Comparison of ENCODE assay signal across 8 mouse cellular contexts in genomic region chr9:101074332-101075021, GRCm38 (mm10). TPM values are rescaled to one million over a fixed set of nuclear protein-coding genes. Genes with fewer than 3 reads are reported as not detected.
DNase-seq lines count a peak whose midpoint lies in the region; ATAC-seq and TF ChIP-seq lines count a peak whose summit lies in the region.

No protein-coding gene starts in this region.

- peak; percentile 56 for ATAC-seq in activated CD4-positive, CD25-positive, alpha-beta regulatory T cell, adult 4 months
- peak; percentile 55 for ATAC-seq in inflammation-experienced regulatory T-cells, adult 6 months

- TF ChIP-seq POLR2A in cortical plate, adult 2 months (IDR thresholded peaks at IDR 0.05; ENCODE audit: extremely low read depth, insufficient read depth, low read length) = no peak

- H3K4me3 ChIP-seq in cortical plate, adult 2 months (ENCODE audit: insufficient read depth, low read length) = peak overlapping the region; percentile 94

- peak overlapping the region; percentile 100 for H3K27ac ChIP-seq in cortical plate, adult 2 months (ENCODE audit: insufficient read depth, low read length)

- H3K4me1 ChIP-seq in cortical plate, adult 2 months (ENCODE audit: control insufficient read depth, insufficient read depth, low read length) = peaks cover 5% of the 10 kb centered on the region; the same call in 1 of the 2 replicates

- peak; percentile 82 for DNase-seq in gastrocnemius, postnatal 10 days
- DNase-seq in left cerebral cortex, postnatal 25 days (ENCODE audit: low spot score in 2 of 2) = peak; percentile 84 to 86
- DNase-seq in mesoderm, embryonic 11.5 days (ENCODE audit: low read depth, low spot score) = peak; percentile 70
- DNase-seq in right cerebral cortex, postnatal 25 days = peak; percentile 86
- peak; percentile 81 to 82 for DNase-seq in urinary bladder, postnatal 4 days (ENCODE audit: low spot score in 2 of 2)

- intact Hi-C loops in left cerebral cortex, postnatal 25 days (cut with DNase I) = loop anchor here (5.0 to 10.0 kb wide), 2 partner anchors 83 to 180 kb away; partner anchors contain the start of gene Ppp2r3a

- no peak for TF ChIP-seq CTCF in cortical plate, adult 2 months (IDR thresholded peaks at IDR 0.05; ENCODE audit: extremely low read depth, insufficient read depth, low read length)

RNA-seq across cellular contexts. Expression of gene Msl2, which starts 0.6 kb away (rescaled TPM):
- polyA plus RNA-seq in activated CD4-positive, CD25-positive, alpha-beta regulatory T cell, adult 4 months (2017; shearing (Covaris generic)) = 10 to 100 TPM; 11.6 to 12.2 TPM
- 24.7 and 26.4 TPM in 2 replicates for polyA plus RNA-seq in cortical plate, adult 2 months (2012; rRNA removed)
- 10 to 100 TPM; 25.3 to 28.5 TPM for total RNA-seq in gastrocnemius, postnatal 10 days (2021)
- polyA plus RNA-seq in inflammation-experienced regulatory T-cells, adult 6 months (2017; shearing (Covaris generic)) = 10 to 100 TPM; 10.5 to 12.3 (median 11.7) TPM
- total RNA-seq in left cerebral cortex, postnatal 25 days (2021) = 10 to 100 TPM; 58.8 to 61.2 TPM

RNA-seq across cellular contexts. Expression of gene Pccb, which starts 39.8 kb away (rescaled TPM):
- polyA plus RNA-seq in activated CD4-positive, CD25-positive, alpha-beta regulatory T cell, adult 4 months (2017; shearing (Covaris generic)) = 1 to 10 TPM; 5.6 to 7.8 TPM
- polyA plus RNA-seq in cortical plate, adult 2 months (2012; rRNA removed) = 67.1 and 69.9 TPM in 2 replicates
- 10 to 100 TPM; 45.3 to 55.6 TPM for total RNA-seq in gastrocnemius, postnatal 10 days (2021)
- polyA plus RNA-seq in inflammation-experienced regulatory T-cells, adult 6 months (2017; shearing (Covaris generic)) = 1 to 10 TPM; 5.1 to 8.3 (median 8.1) TPM
- total RNA-seq in left cerebral cortex, postnatal 25 days (2021) = 10 to 100 TPM; 37.6 to 39.0 TPM

Comparison
In these comparisons a context has a peak if more than half of its experiments do, and no peak if none do; other contexts are left out.
1. Peak in every context shown above with its lines: DNase-seq, ATAC-seq, H3K4me3 ChIP-seq and H3K27ac ChIP-seq.